Mouse (Mus musculus) cerebellum, adult 8-10 months (tissue): ENCODE results near the gene Smarcd1.

Experiments used
- DNase-seq: peaks from one replicate; pipeline ENCODE4 v3.0.0; 2022

Gene Smarcd1

GRCm38 (mm10) chr15:99736675-99737074, 34.7 kb downstream of the Smarcd1 start:
- DNase-seq: no peak

DNA sequence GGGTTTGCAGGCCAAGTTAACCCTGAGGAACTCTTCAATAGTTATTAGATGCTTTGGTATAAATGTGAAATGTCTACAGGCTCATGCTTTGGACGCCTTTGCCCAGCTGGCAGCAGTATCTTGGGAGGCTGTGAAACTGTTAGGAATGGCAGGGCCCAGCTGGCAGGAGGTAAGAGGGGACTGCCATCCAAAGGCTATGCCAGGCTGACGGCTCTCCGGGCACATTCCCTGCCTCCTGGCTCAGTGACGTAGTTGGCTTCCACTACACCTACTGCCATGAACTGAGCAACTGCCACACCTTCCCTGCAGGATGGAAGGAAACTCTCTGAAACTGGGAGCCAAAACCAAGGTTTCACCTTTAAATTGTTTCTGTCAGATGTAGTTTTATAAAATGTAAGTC, 38.3 kb downstream of the Smarcd1 start:
- no peak for DNase-seq

DNA sequence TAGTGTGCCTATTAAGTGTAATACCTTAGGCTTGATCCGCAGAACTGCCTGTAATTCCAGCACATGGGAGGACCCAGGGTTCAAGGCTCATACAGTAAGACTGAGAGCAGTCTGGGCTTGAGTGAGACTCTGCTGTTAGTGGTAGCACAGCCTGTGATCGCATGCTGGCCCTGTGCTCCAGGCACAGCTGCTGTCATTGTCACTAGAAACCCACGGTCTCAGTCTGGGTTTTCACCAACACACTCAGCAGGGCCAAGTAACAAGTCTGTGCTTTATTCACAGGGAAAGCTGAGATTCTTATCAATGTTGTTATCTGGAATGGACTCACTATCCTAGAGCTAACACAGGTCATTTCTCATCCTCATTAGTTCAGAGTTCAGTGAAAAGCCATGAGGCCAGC, 52.3 kb downstream of the Smarcd1 start:
- DNase-seq: no peak
